Mouse (Mus musculus): ENCODE results near the gene Tbx19.
A peak's percentile ranks its signal among the peaks of the same experiment; 100 is the strongest.

Tbx19 gene

GRCm38 (mm10) chr1:165160723-165161405 lies at the start of gene Tbx19:
Gene Tbx19 (minus strand): TSS chr1:165160773.
- DNase-seq: no peak

- DNase-seq: no peak
These were observed 45.0 kb upstream of the Tbx19 start for GRCm38 (mm10) chr1:165205591-165205990.

GRCm38 (mm10) chr1:165203488-165204035 lies 43.0 kb upstream of the Tbx19 start:
- DNase-seq: no peak

- DNase-seq: no peak
These were observed 41.0 kb upstream of the Tbx19 start for GRCm38 (mm10) chr1:165201445-165202012.

GRCm38 (mm10) chr1:165200748-165201147 lies 40.2 kb upstream of the Tbx19 start:
- no peak for DNase-seq

GRCm38 (mm10) chr1:165199639-165200038 lies 39.1 kb upstream of the Tbx19 start:
- no peak for DNase-seq

- no peak for DNase-seq
These were observed 38.4 kb upstream of the Tbx19 start for GRCm38 (mm10) chr1:165198951-165199350.

- DNase-seq: no peak
These were observed 37.3 kb upstream of the Tbx19 start for GRCm38 (mm10) chr1:165197875-165198274.

- DNase-seq: no peak
These were observed 34.9 kb upstream of the Tbx19 start for GRCm38 (mm10) chr1:165195396-165195960.

- DNase-seq: no peak
These were observed 34.1 kb upstream of the Tbx19 start for GRCm38 (mm10) chr1:165194662-165195013.

- peak; percentile 94 to 97 for DNase-seq
These were observed 33.5 kb upstream of the Tbx19 start, which contains the start of gene Sft2d2 for GRCm38 (mm10) chr1:165193880-165194661. Gene Sft2d2 (minus strand): TSS chr1:165194438.

GRCm38 (mm10) chr1:165193426-165193825 lies 32.9 kb upstream of the Tbx19 start:
- DNase-seq: no peak

GRCm38 (mm10) chr1:165192714-165193264 lies 32.2 kb upstream of the Tbx19 start:
- no peak for DNase-seq

- no peak for DNase-seq
These were observed 31.5 kb upstream of the Tbx19 start for GRCm38 (mm10) chr1:165192102-165192501.

GRCm38 (mm10) chr1:165191611-165192010 lies 31.0 kb upstream of the Tbx19 start:
- DNase-seq: no peak

- DNase-seq: no peak
These were observed 30.1 kb upstream of the Tbx19 start for GRCm38 (mm10) chr1:165190571-165191273.

GRCm38 (mm10) chr1:165190068-165190467 lies 29.5 kb upstream of the Tbx19 start:
- no peak for DNase-seq

- no peak for DNase-seq
These were observed 28.4 kb upstream of the Tbx19 start for GRCm38 (mm10) chr1:165188806-165189580.

GRCm38 (mm10) chr1:165187357-165187756 lies 26.8 kb upstream of the Tbx19 start:
- DNase-seq: no peak

- no peak for DNase-seq
These were observed 25.9 kb upstream of the Tbx19 start for GRCm38 (mm10) chr1:165186491-165186890.

- DNase-seq: no peak
These were observed 24.5 kb upstream of the Tbx19 start for GRCm38 (mm10) chr1:165185116-165185515.
